Mouse (Mus musculus): ENCODE measurements at regions not wholly inside any gene's neighbourhood (a gene's known extent, or its start where the extent isn't known, plus 50 kb on each side); places are given as distances from the start of the nearest gene placed in this dataset.

DNA sequence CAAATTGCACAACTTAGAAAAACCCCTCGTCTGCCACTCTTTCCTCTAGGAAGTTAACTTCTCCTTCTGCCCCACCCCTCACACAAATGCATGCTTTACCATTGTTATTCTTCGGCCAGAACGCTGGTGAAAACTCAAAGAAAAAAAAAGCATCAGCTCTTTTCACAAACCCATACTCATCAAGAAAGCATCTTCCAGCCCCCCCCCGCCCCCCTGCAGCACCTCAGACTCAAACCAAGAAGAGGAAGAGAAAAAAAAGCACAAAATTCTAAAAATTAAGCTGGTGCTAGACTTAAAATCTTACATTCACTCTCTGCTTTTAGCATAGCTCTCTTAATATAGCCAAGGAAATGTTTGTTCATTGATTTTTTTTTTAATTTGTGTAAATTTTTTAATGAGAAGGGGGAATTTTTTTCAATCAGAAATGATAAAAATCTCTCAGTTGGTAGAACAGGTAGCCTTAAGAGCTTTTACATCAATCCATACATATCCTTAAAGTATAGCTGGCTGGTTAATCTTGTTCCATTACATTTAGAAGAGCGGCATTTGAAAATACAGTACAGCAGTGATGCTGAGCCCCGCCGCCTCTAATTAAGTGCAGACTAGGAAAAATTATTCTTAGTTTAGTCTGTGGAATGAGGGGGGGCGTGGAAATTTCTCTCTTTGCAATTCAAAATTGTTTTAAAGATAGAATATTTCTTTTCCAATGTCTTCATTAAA, 76.0 kb upstream of the 1700066M21Rik start:
- H3K4me3 ChIP-seq, result no peak overlapping the region
- WGBS, result 67% methylated on average over 8 of the region's 8 CpGs
- no peaks in the 10 kb centered on the region for H3K27me3 ChIP-seq
- H3K36me3 ChIP-seq, result no peaks in the 10 kb centered on the region
- no peak for ATAC-seq (ENCODE audit: low FRiP score)
- no peak overlapping the region for H3K4me2 ChIP-seq
- no peaks in the 10 kb centered on the region for H3K4me1 ChIP-seq (replicated peaks)
- H3K9me3 ChIP-seq, result no peaks in the 10 kb centered on the region
- no peak overlapping the region for H3K9ac ChIP-seq
- no peak overlapping the region for H3K27ac ChIP-seq

GRCm38 (mm10) chr1:57301980-57302331, 75.5 kb upstream of the 1700066M21Rik start:
- no peak for ATAC-seq (ENCODE audit: low FRiP score)
- Histone ChIP-seq H3K4me1 (replicated peaks) (no peaks in the 10 kb centered on the region), H3K27me3 (no peaks in the 10 kb centered on the region), H3K9ac (no peak overlapping the region), H3K4me3 (no peak overlapping the region), H3K36me3 (no peaks in the 10 kb centered on the region), H3K9me3 (no peaks in the 10 kb centered on the region), H3K27ac (no peak overlapping the region), H3K4me2 (no peak overlapping the region)
- 84% methylated on average over 6 of the region's 6 CpGs for WGBS

DNA sequence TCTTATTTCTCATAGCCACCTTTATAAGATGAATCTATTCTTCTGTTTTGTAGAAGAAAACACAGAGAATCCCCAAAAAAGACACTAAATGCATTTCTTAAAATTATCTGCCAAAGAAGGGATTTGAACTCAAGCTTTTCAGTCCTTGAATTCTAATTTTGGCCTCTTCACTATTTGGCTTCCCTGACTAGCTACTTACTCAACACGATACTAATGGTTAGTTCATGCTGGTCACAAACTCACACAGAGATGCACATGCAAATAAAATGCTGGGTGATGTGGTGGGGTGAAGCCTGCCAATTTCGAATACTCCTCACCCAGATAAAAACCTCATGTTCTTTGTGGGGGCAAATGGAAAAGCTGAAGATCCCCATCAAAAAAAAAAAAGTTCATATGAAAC, 72.7 kb upstream of the 1700066M21Rik start:
- H3K27ac ChIP-seq, result no peak overlapping the region
- ATAC-seq (ENCODE audit: low FRiP score), result no peak
- no peaks in the 10 kb centered on the region for H3K27me3 ChIP-seq
- H3K36me3 ChIP-seq, result no peaks in the 10 kb centered on the region
- H3K4me2 ChIP-seq, result no peak overlapping the region
- no peaks in the 10 kb centered on the region for H3K4me1 ChIP-seq (replicated peaks)
- H3K9me3 ChIP-seq, result no peaks in the 10 kb centered on the region
- no peak overlapping the region for H3K9ac ChIP-seq
- 92% methylated on average over 2 of the region's 2 CpGs for WGBS
- H3K4me3 ChIP-seq, result no peak overlapping the region

- H3K36me3 ChIP-seq, result no peaks in the 10 kb centered on the region
- WGBS, result 91% methylated on average over 2 of the region's 2 CpGs
- no peak overlapping the region for H3K4me2 ChIP-seq
- H3K4me1 ChIP-seq (replicated peaks), result no peaks in the 10 kb centered on the region
- no peaks in the 10 kb centered on the region; the same call in 1 of the 2 replicates for H3K9me3 ChIP-seq
- no peak overlapping the region for H3K27ac ChIP-seq
- H3K4me3 ChIP-seq, result no peak overlapping the region
- H3K9ac ChIP-seq, result no peak overlapping the region
- H3K27me3 ChIP-seq, result no peaks in the 10 kb centered on the region
- ATAC-seq (ENCODE audit: low FRiP score), result no peak
These were observed 54.9 kb upstream of the 1700066M21Rik start for GRCm38 (mm10) chr1:57322535-57322934.

- Histone ChIP-seq H3K4me3 (no peak overlapping the region), H3K4me1 (replicated peaks) (no peaks in the 10 kb centered on the region), H3K27ac (no peak overlapping the region), H3K9me3 (no peaks in the 10 kb centered on the region; the same call in 1 of the 2 replicates), H3K27me3 (no peaks in the 10 kb centered on the region), H3K4me2 (no peak overlapping the region), H3K9ac (no peak overlapping the region), H3K36me3 (no peaks in the 10 kb centered on the region)
- WGBS, result 82% methylated on average over 2 of the region's 2 CpGs
- no peak for ATAC-seq (ENCODE audit: low FRiP score)
These were observed 54.3 kb upstream of the 1700066M21Rik start for GRCm38 (mm10) chr1:57323118-57323517.

- no peak for ATAC-seq (ENCODE audit: low FRiP score)
- WGBS, result 80% methylated on average over 6 of the region's 6 CpGs
These were observed 51.7 kb upstream of the 1700066M21Rik start for GRCm38 (mm10) chr1:57325585-57326165.

More at GRCm38 (mm10) chr1:57325585-57326165, 51.7 kb upstream of the 1700066M21Rik start:
- Histone ChIP-seq H3K4me3 (no peak overlapping the region), H3K9me3 (no peaks in the 10 kb centered on the region), H3K4me1 (replicated peaks) (no peaks in the 10 kb centered on the region), H3K36me3 (no peaks in the 10 kb centered on the region), H3K27me3 (no peaks in the 10 kb centered on the region), H3K27ac (no peak overlapping the region), H3K4me2 (no peak overlapping the region), H3K9ac (no peak overlapping the region)

Data from hindbrain, embryonic 13.5 days (tissue).